Mouse (Mus musculus) hindbrain, embryonic 10.5 days (tissue): ENCODE data around the gene Unc5cl. TPM values are rescaled to one million over a fixed set of nuclear protein-coding genes. Genes with fewer than 3 reads are reported as not detected.
A peak's percentile ranks its signal among the peaks of the same experiment; 100 is the strongest.

Source experiments
- DNase-seq: peaks from one replicate; pipeline ENCODE4 v3.0.0-alpha.2; 2017; ENCODE audit warnings: low spot score
- H3K27ac ChIP-seq: fragments of 300-500 bp; sonication (generic); 2 replicates; pipeline ENCODE4 v1.5.1; 2016; ENCODE audit warnings: mild to moderate bottlenecking, moderate library complexity
- H3K27me3 ChIP-seq: fragments of 300-500 bp; sonication (generic); 2 replicates; pipeline ENCODE4 v1.6.1; 2016; ENCODE audit warnings: mild to moderate bottlenecking; ENCODE audit not compliant: poor library complexity, insufficient read depth, severe bottlenecking
- H3K36me3 ChIP-seq: fragments of 300-500 bp; sonication (generic); 2 replicates; pipeline ENCODE4 v1.6.1; 2016; ENCODE audit warnings: mild to moderate bottlenecking, moderate library complexity
- H3K4me1 ChIP-seq: fragments of 300-500 bp; sonication (generic); replicated peaks from 2 replicates; pipeline ENCODE4 v1.6.1; 2016; ENCODE audit warnings: mild to moderate bottlenecking
- H3K4me3 ChIP-seq: fragments of 300-500 bp; sonication (generic); 2 replicates; pipeline ENCODE4 v1.5.1; 2016; ENCODE audit warnings: mild to moderate bottlenecking, moderate library complexity
- H3K9me3 ChIP-seq: fragments of 300-500 bp; sonication (generic); 2 replicates; pipeline ENCODE4 v1.6.1; 2016; ENCODE audit warnings: mild to moderate bottlenecking, moderate library complexity
- WGBS: fragments of 180-500 bp; shearing (Covaris S2); methylation state at CpG from one replicate; pipeline ENCODE4 v1.1.7; 2016; 5-methylcytosine and 5-hydroxymethylcytosine counted together
- polyA plus RNA-seq: library from polyadenylated mRNA; unstranded; fragments of >200 nt; fragmentation: Nextera tagmentation; extraction: Ambion mirVana; gene quantifications from 2 replicates; pipeline ENCODE4 v1.2.1, GENCODE M21; 2016

Gene Unc5cl
- polyA plus RNA-seq, 1 experiment from 2014 or later, result 0.07 TPM

GRCm38 (mm10) chr17:48497986-48498385, 43.3 kb downstream of the Unc5cl start:
- 87% methylated on average over 3 of the region's 3 CpGs for whole genome bisulfite sequencing
- no peaks in the 10 kb centered on the region for H3K36me3 ChIP-seq
- H3K4me1 ChIP-seq, result peaks cover 4% of the 10 kb centered on the region; the same call in 1 of the 2 replicates
- no peaks in the 10 kb centered on the region for H3K9me3 ChIP-seq
- no peaks in the 10 kb centered on the region for H3K27me3 ChIP-seq
- no peak for DNase-seq
- no peak overlapping the region for H3K4me3 ChIP-seq
- H3K27ac ChIP-seq, result no peak overlapping the region

- no peak overlapping the region for H3K27ac ChIP-seq
- DNase-seq, result no peak
- no peak overlapping the region for H3K4me3 ChIP-seq
- H3K4me1 ChIP-seq, result peaks cover 20% of the 10 kb centered on the region
- 80% methylated on average over 7 of the region's 7 CpGs for WGBS
- no peaks in the 10 kb centered on the region for H3K9me3 ChIP-seq
- H3K36me3 ChIP-seq, result no peaks in the 10 kb centered on the region
- H3K27me3 ChIP-seq, result no peaks in the 10 kb centered on the region
These were observed 46.2 kb downstream of the Unc5cl start for GRCm38 (mm10) chr17:48500846-48501445.

- no peak for DNase-seq
- no peaks in the 10 kb centered on the region for H3K27me3 ChIP-seq
- peaks cover 23% of the 10 kb centered on the region for H3K4me1 ChIP-seq
- H3K4me3 ChIP-seq, result no peak overlapping the region
- 8% methylated on average over 3 of the region's 3 CpGs for WGBS
- H3K27ac ChIP-seq, result peak overlapping the region; percentile 46
- H3K9me3 ChIP-seq, result no peaks in the 10 kb centered on the region
- no peaks in the 10 kb centered on the region for H3K36me3 ChIP-seq
These were observed 50.3 kb downstream of the Unc5cl start for GRCm38 (mm10) chr17:48505006-48505405.

DNA sequence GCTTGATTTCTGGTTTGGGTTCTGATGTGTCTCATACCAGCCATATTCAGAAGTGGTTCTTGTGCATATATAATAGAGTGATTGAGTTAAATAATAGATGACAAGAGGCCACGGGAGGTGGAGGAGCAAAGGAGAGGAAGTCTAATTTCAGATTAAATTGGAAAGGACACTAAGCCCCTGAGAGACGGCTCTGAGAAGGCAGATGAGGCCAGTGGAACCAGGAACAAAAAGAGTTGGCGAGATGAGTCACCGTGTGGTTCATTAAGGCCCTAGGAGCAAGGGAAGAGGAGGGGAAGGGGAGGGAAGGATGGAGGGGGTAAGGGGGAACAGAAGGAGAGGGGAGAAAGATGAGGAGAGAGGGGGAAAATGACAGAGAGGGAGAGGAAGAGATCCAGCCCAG, 52.3 kb downstream of the Unc5cl start:
- no peaks in the 10 kb centered on the region for H3K9me3 ChIP-seq
- no peak for DNase-seq
- H3K4me3 ChIP-seq, result no peak overlapping the region
- 62% methylated on average over 4 of the region's 4 CpGs for WGBS
- no peaks in the 10 kb centered on the region for H3K27me3 ChIP-seq
- H3K36me3 ChIP-seq, result no peaks in the 10 kb centered on the region
- no peak overlapping the region for H3K27ac ChIP-seq
- peaks cover 27% of the 10 kb centered on the region for H3K4me1 ChIP-seq

GRCm38 (mm10) chr17:48509596-48509995, 54.9 kb downstream of the Unc5cl start:
- Histone ChIP-seq H3K27me3 (no peaks in the 10 kb centered on the region), H3K27ac (no peak overlapping the region), H3K4me1 (peaks cover 47% of the 10 kb centered on the region), H3K36me3 (no peaks in the 10 kb centered on the region), H3K4me3 (no peak overlapping the region), H3K9me3 (no peaks in the 10 kb centered on the region)
- DNase-seq, result no peak
- 77% methylated on average over 4 of the region's 4 CpGs for WGBS

GRCm38 (mm10) chr17:48512614-48513281, 58.0 kb downstream of the Unc5cl start:
- H3K27ac ChIP-seq, result peak overlapping the region; percentile 82
- DNase-seq, result peak; percentile 69
- H3K9me3 ChIP-seq, result no peaks in the 10 kb centered on the region
- H3K27me3 ChIP-seq, result no peaks in the 10 kb centered on the region
- H3K36me3 ChIP-seq, result no peaks in the 10 kb centered on the region
- peaks cover 32% of the 10 kb centered on the region for H3K4me1 ChIP-seq
- H3K4me3 ChIP-seq, result peak overlapping the region; percentile 22; the same call in 1 of the 2 replicates
- WGBS, result 28% methylated on average over 18 of the region's 18 CpGs

DNA sequence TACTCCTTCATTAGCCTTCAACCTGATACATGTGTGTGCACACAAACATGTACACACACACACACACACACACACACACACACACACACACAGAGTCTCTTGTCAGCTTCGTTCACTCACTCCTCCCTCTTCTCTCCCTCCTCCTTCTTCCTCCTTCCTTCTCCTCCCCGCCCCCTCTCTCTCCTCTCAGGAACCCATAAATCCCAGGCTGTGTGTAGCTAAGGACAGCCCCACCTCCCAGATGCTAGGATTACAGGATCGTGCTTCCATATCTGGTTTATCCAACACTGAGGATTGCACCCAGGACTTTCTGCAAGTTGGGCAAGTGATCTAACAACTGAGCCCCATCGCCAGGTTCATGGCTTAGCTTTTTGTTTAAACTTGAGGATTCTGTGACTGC, 59.9 kb downstream of the Unc5cl start:
- WGBS, result 75% methylated on average over 4 of the region's 4 CpGs
- DNase-seq, result no peak
- Histone ChIP-seq H3K36me3 (no peaks in the 10 kb centered on the region), H3K9me3 (no peaks in the 10 kb centered on the region), H3K4me1 (peaks cover 32% of the 10 kb centered on the region), H3K27me3 (no peaks in the 10 kb centered on the region), H3K4me3 (no peak overlapping the region), H3K27ac (peak overlapping the region; percentile 57; the same call in 1 of the 2 replicates)

DNA sequence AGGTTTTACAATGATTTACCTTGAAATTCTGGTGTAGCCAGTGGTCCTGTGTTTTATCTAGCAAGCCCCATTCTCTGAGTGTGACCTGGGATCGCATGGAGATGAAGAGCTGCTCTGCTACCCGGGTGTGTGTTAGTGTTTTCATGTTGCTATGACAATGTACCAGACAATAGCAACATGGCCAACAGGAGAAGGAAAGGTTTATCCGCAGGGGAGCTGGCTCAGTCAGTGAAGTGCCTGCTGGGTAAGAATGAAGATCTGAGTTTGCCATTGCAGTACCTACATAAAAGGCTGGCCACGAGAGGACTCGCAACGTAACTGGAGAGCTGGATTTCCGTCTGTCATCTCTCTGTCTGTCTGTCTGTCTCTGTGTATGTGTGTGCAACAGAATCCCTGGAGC, 64.3 kb downstream of the Unc5cl start:
- WGBS, result 74% methylated on average over 7 of the region's 7 CpGs
- Histone ChIP-seq H3K9me3 (no peaks in the 10 kb centered on the region), H3K27ac (no peak overlapping the region)

GRCm38 (mm10) chr17:48520352-48520751, 65.7 kb downstream of the Unc5cl start:
- Histone ChIP-seq H3K27me3 (no peaks in the 10 kb centered on the region), H3K36me3 (no peaks in the 10 kb centered on the region), H3K9me3 (no peaks in the 10 kb centered on the region), H3K4me3 (no peak overlapping the region), H3K27ac (no peak overlapping the region), H3K4me1 (no peaks in the 10 kb centered on the region)
- no peak for DNase-seq
- 92% methylated on average over 3 of the region's 3 CpGs for WGBS

More for the DNA sequence above, 64.3 kb downstream of the Unc5cl start:
- peaks cover 7% of the 10 kb centered on the region for H3K4me1 ChIP-seq
- no peaks in the 10 kb centered on the region for H3K27me3 ChIP-seq
- no peaks in the 10 kb centered on the region for H3K36me3 ChIP-seq
- no peak for DNase-seq
- no peak overlapping the region for H3K4me3 ChIP-seq

GRCm38 (mm10) chr17:48523056-48523455, 68.4 kb downstream of the Unc5cl start:
- 95% methylated on average over 2 of the region's 2 CpGs for WGBS

GRCm38 (mm10) chr17:48533844-48534705, 79.4 kb downstream of the Unc5cl start:
- H3K36me3 ChIP-seq, result no peaks in the 10 kb centered on the region
- H3K27me3 ChIP-seq, result no peaks in the 10 kb centered on the region
- H3K9me3 ChIP-seq, result no peaks in the 10 kb centered on the region
- H3K4me1 ChIP-seq, result peaks cover 10% of the 10 kb centered on the region
- no peak overlapping the region for H3K4me3 ChIP-seq
- no peak for DNase-seq
- 44% methylated on average over 14 of the region's 14 CpGs for WGBS
- H3K27ac ChIP-seq, result peak overlapping the region; percentile 56

More at GRCm38 (mm10) chr17:48523056-48523455, 68.4 kb downstream of the Unc5cl start:
- no peak overlapping the region for H3K27ac ChIP-seq
- DNase-seq, result no peak
- H3K4me1 ChIP-seq, result no peaks in the 10 kb centered on the region
- H3K27me3 ChIP-seq, result no peaks in the 10 kb centered on the region
- H3K4me3 ChIP-seq, result no peak overlapping the region
- H3K36me3 ChIP-seq, result no peaks in the 10 kb centered on the region
- H3K9me3 ChIP-seq, result no peaks in the 10 kb centered on the region

DNA sequence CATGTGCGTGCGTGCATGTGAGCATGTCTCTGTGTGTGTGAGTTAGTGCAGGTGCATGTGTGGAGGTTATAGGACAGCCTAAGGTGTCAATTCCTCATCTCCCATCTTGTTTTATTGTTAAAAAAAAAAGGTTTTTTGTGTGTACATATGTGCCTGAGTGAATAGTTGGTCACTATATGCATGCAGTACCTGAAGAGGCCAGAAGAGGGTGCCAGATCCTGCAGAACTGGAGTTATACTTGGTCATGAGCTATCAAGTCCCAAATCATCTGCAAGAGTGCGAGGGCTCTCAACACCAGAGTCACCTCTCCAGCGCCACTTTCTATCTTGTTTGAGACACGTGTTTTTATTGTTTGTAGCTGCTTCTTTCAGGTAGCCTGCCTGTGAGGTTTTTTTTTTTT, 83.6 kb downstream of the Unc5cl start:
- Histone ChIP-seq H3K9me3 (no peaks in the 10 kb centered on the region), H3K27me3 (no peaks in the 10 kb centered on the region), H3K27ac (no peak overlapping the region), H3K36me3 (no peaks in the 10 kb centered on the region), H3K4me1 (peaks cover 10% of the 10 kb centered on the region), H3K4me3 (no peak overlapping the region)
- 86% methylated on average over 5 of the region's 5 CpGs for WGBS
- peak; percentile 44 for DNase-seq

- Histone ChIP-seq H3K36me3 (no peaks in the 10 kb centered on the region), H3K9me3 (no peaks in the 10 kb centered on the region), H3K27me3 (no peaks in the 10 kb centered on the region), H3K27ac (no peak overlapping the region), H3K4me3 (no peak overlapping the region), H3K4me1 (peaks cover 1% of the 10 kb centered on the region; the same call in 1 of the 2 replicates)
- no peak for DNase-seq
- WGBS, result 93% methylated on average over 17 of the region's 17 CpGs
These were observed 84.6 kb downstream of the Unc5cl start for GRCm38 (mm10) chr17:48539326-48539725.
